ENCODE assay signal across 8 mouse cellular contexts in the genomic region with DNA sequence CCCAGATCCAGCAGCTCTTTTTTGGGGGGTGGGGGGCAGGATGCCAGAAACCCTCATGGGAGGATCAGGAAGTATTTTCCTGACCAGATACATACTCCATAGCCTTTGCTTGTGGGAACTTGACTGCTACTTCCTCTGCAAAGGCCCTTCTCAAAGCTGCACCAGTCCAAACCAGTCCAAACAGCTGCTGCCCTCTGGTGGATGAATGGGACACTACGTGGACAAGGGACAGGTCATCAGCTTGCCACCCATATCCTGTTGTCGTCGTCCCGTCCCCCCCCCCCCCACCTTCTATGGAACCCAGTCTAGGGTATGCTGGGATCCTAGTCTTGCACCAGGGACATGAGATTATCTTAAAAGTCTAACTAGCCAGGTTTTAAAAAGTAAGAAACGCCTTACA. TPM values are rescaled to one million over a fixed set of nuclear protein-coding genes. Genes with fewer than 3 reads are reported as not detected.
DNase-seq lines count a peak whose midpoint lies in the region; ATAC-seq and TF ChIP-seq lines count a peak whose summit lies in the region.

No protein-coding gene starts in this region.

- H3K4me2 ChIP-seq in embryonic facial prominence, embryonic 14.5 days (ENCODE audit: low read depth, low read length) = no peak overlapping the region
- no peak overlapping the region for H3K4me2 ChIP-seq in heart, postnatal 0 days (ENCODE audit: low read depth, low read length)
- no peak overlapping the region for H3K4me2 ChIP-seq in lung, embryonic 16.5 days (ENCODE audit: low read depth, low read length)

- no peaks in the 10 kb centered on the region for H3K4me1 ChIP-seq in MEL (ENCODE audit: control insufficient read depth in 1 of 2, insufficient read depth in 2 of 2, low read length in 2 of 2)
- H3K4me1 ChIP-seq in bone marrow, adult 2 months (ENCODE audit: control insufficient read depth, insufficient read depth, low read length) = no peaks in the 10 kb centered on the region
- H3K4me1 ChIP-seq in embryonic facial prominence, embryonic 14.5 days (ENCODE audit: control insufficient read depth, insufficient read depth, low read length) = no peaks in the 10 kb centered on the region
- H3K4me1 ChIP-seq in heart, postnatal 0 days (ENCODE audit: control insufficient read depth, insufficient read depth) = no peaks in the 10 kb centered on the region
- peaks cover 6% of the 10 kb centered on the region for H3K4me1 ChIP-seq in lung, embryonic 16.5 days (replicated peaks; ENCODE audit: control insufficient read depth, insufficient read depth, low read length)

- peak; percentile 67 for ATAC-seq in embryonic facial prominence, embryonic 14.5 days (ENCODE audit: low read depth)
- peak; percentile 58; the same call in 1 of the 2 replicates for ATAC-seq in heart, postnatal 0 days (ENCODE audit: insufficient read depth, low read depth)
- ATAC-seq in lung, embryonic 16.5 days (ENCODE audit: low read depth) = peak; percentile 75

- H3K4me3 ChIP-seq in MEL (ENCODE audit: control insufficient read depth in 1 of 2, insufficient read depth in 1 of 2, low read depth in 2 of 2, low read length in 2 of 2) = no peak overlapping the region
- H3K4me3 ChIP-seq in bone marrow, adult 2 months (replicated peaks; ENCODE audit: control insufficient read depth, low read depth, low read length) = no peak overlapping the region
- no peak overlapping the region for H3K4me3 ChIP-seq in embryonic facial prominence, embryonic 14.5 days (ENCODE audit: low read depth, low read length)
- H3K4me3 ChIP-seq in heart, postnatal 0 days (ENCODE audit: low read depth, low read length) = no peak overlapping the region
- H3K4me3 ChIP-seq in lung, embryonic 16.5 days (ENCODE audit: low read length) = no peak overlapping the region

- no peaks in the 10 kb centered on the region for H3K36me3 ChIP-seq in MEL (ENCODE audit: control insufficient read depth in 1 of 2, insufficient read depth in 2 of 2, low read length in 2 of 2)
- H3K36me3 ChIP-seq in embryonic facial prominence, embryonic 14.5 days (ENCODE audit: control insufficient read depth, insufficient read depth, low read length) = no peaks in the 10 kb centered on the region
- no peaks in the 10 kb centered on the region for H3K36me3 ChIP-seq in heart, postnatal 0 days (replicated peaks; ENCODE audit: control insufficient read depth, insufficient read depth, low read length)
- H3K36me3 ChIP-seq in lung, embryonic 16.5 days (ENCODE audit: control insufficient read depth, insufficient read depth, low read length) = no peaks in the 10 kb centered on the region

- no peaks in the 10 kb centered on the region for H3K79me2 ChIP-seq in MEL (ENCODE audit: control insufficient read depth, insufficient read depth, low read length, poor library complexity)

- H3K9ac ChIP-seq in MEL (ENCODE audit: control insufficient read depth, low read depth, low read length, poor library complexity, severe bottlenecking) = no peak overlapping the region
- no peak overlapping the region for H3K9ac ChIP-seq in embryonic facial prominence, embryonic 14.5 days (ENCODE audit: low read depth, low read length)
- H3K9ac ChIP-seq in heart, postnatal 0 days (replicated peaks; ENCODE audit: low read depth, low read length) = no peak overlapping the region
- no peak overlapping the region for H3K9ac ChIP-seq in lung, embryonic 16.5 days (ENCODE audit: low read length)

- no peak overlapping the region for H3K27ac ChIP-seq in MEL (ENCODE audit: control insufficient read depth, low read depth, low read length)
- no peak overlapping the region for H3K27ac ChIP-seq in bone marrow, adult 2 months (ENCODE audit: control insufficient read depth, insufficient read depth, low read depth, low read length, poor library complexity)
- H3K27ac ChIP-seq in embryonic facial prominence, embryonic 14.5 days (replicated peaks; ENCODE audit: low read depth, low read length) = no peak overlapping the region
- no peak overlapping the region for H3K27ac ChIP-seq in heart, postnatal 0 days (ENCODE audit: low read depth)
- no peak overlapping the region for H3K27ac ChIP-seq in lung, embryonic 16.5 days (ENCODE audit: low read length)

- 14% methylated on average over 5 of the region's 5 CpGs for WGBS in bone marrow, adult 2 months
- WGBS in embryonic facial prominence, embryonic 14.5 days = 16% methylated on average over 5 of the region's 5 CpGs
- 16% methylated on average over 5 of the region's 5 CpGs for WGBS in heart, postnatal 0 days
- WGBS in lung, embryonic 16.5 days = 18% methylated on average over 5 of the region's 5 CpGs

- DNase-seq in MEL (ENCODE audit: low read depth, low spot score) = peak; percentile 79
- peak; percentile 67 for DNase-seq in embryonic facial prominence, embryonic 14.5 days (ENCODE audit: low spot score)
- DNase-seq in heart, postnatal 0 days (ENCODE audit: low spot score) = peak; percentile 57
- DNase-seq in layer of hippocampus, adult 18-20 months (ENCODE audit: low spot score in 2 of 2) = peak; percentile 24 to 79
- DNase-seq in right cerebral cortex, adult 18-20 months = peak; percentile 56
- peak; percentile 74 for DNase-seq in urinary bladder, postnatal 25 days (ENCODE audit: low spot score)

- TF ChIP-seq RAD21 in MEL (IDR thresholded peaks at IDR 0.05; ENCODE audit: low read depth, low read length) = peak; percentile 73

- TF ChIP-seq CTCF in MEL (IDR thresholded peaks at IDR 0.05 in 2 of 3, conservative IDR thresholded peaks at IDR 0.05 in 1 of 3; ENCODE audit: control insufficient read depth in 1 of 3, insufficient read depth in 1 of 3, low read depth in 2 of 3, low read length in 3 of 3, poor library complexity in 1 of 3, severe bottlenecking in 1 of 3) = peak; percentile 79 to 94 (median 85)
- TF ChIP-seq CTCF in bone marrow, adult 2 months (IDR thresholded peaks at IDR 0.05; ENCODE audit: control insufficient read depth, insufficient read depth, low read length) = peak; percentile 86
- TF ChIP-seq CTCF in heart, postnatal 0 days (IDR thresholded peaks at IDR 0.05; ENCODE audit: low read depth) = peak; percentile 90

- no peak for TF ChIP-seq EP300 in MEL (IDR thresholded peaks at IDR 0.05; ENCODE audit: low read depth in 1 of 2, low read length in 2 of 2)
- no peak for TF ChIP-seq EP300 in heart, postnatal 0 days (IDR thresholded peaks at IDR 0.05; ENCODE audit: low read depth)

- H3K27me3 ChIP-seq in MEL (ENCODE audit: control insufficient read depth in 1 of 2, insufficient read depth in 2 of 2, low read length in 2 of 2) = peaks cover 7 to 27% of the 10 kb centered on the region in 2 experiments
- H3K27me3 ChIP-seq in embryonic facial prominence, embryonic 14.5 days (replicated peaks; ENCODE audit: control insufficient read depth, insufficient read depth, low read length) = no peaks in the 10 kb centered on the region
- H3K27me3 ChIP-seq in heart, postnatal 0 days (ENCODE audit: control insufficient read depth, insufficient read depth, low read length) = no peaks in the 10 kb centered on the region
- no peaks in the 10 kb centered on the region for H3K27me3 ChIP-seq in lung, embryonic 16.5 days (ENCODE audit: control insufficient read depth, insufficient read depth, low read depth, low read length)

- TF ChIP-seq POLR2A in MEL (IDR thresholded peaks at IDR 0.05; ENCODE audit: control insufficient read depth in 1 of 2, insufficient read depth in 1 of 2, low read depth in 1 of 2, low read length in 2 of 2, poor library complexity in 1 of 2) = no peak
- no peak for TF ChIP-seq POLR2A in bone marrow, adult 2 months (IDR thresholded peaks at IDR 0.05; ENCODE audit: borderline replicate concordance, control insufficient read depth, low read depth, low read length)

- no peaks in the 10 kb centered on the region for H3K9me3 ChIP-seq in MEL (replicated peaks; ENCODE audit: insufficient read depth, low read length)
- H3K9me3 ChIP-seq in embryonic facial prominence, embryonic 14.5 days (ENCODE audit: control insufficient read depth, low read length) = no peaks in the 10 kb centered on the region
- H3K9me3 ChIP-seq in heart, postnatal 0 days (replicated peaks; ENCODE audit: control insufficient read depth, low read length) = no peaks in the 10 kb centered on the region
- no peaks in the 10 kb centered on the region for H3K9me3 ChIP-seq in lung, embryonic 16.5 days (ENCODE audit: control insufficient read depth, low read length)

TF ChIP-seq in MEL, 35 proteins besides CTCF, POLR2A, EP300 and RAD21:
- TF ChIP-seq ZC3H11A (IDR thresholded peaks at IDR 0.05; ENCODE audit: low read depth, low read length) (peak; percentile 60), MAZ (IDR thresholded peaks at IDR 0.05; ENCODE audit: low read depth, low read length) (no peak), KAT2A (conservative IDR thresholded peaks at IDR 0.05; ENCODE audit: low read depth, low read length) (no peak), MYC (IDR thresholded peaks at IDR 0.05; ENCODE audit: low read depth, low read length) (no peak), SMC3 (IDR thresholded peaks at IDR 0.05; ENCODE audit: low read depth, low read length) (peak; percentile 91)

RNA-seq across cellular contexts. Expression of a gene that starts 16.5 kb away (rescaled TPM):
- not detected in 2 replicates for total RNA-seq in MEL (2012; rRNA removed)
- polyA plus RNA-seq in MEL (2012; ENCODE audit: insufficient read depth in 1 of 2, insufficient read length in 2 of 2, low read depth in 1 of 2, low replicate concordance in 2 of 2, missing spikeins in 1 of 2) = not detected
- not detected in 2 replicates for polyA plus RNA-seq in bone marrow, adult 2 months (2011; ENCODE audit: insufficient read depth, insufficient read length, low replicate concordance, missing spikeins)
- polyA plus RNA-seq in embryonic facial prominence, embryonic 14.5 days (2014; fragmentation: Nextera tagmentation; extraction: Ambion mirVana) = 1.00 and 5.9 TPM in 2 replicates
- not detected in 2 replicates for total RNA-seq in heart, postnatal 0 days (2014; rRNA removed; ENCODE audit: low replicate concordance)
- 0.67 TPM in 1 of 2 replicates, not detected in the other for polyA plus RNA-seq in heart, postnatal 0 days (2015; fragmentation: Nextera tagmentation; extraction: Ambion mirVana)
- not detected for total RNA-seq in layer of hippocampus, adult 18-20 months (2021)
- 7.9 and 13.3 TPM in 2 replicates for polyA plus RNA-seq in lung, embryonic 16.5 days (2015; fragmentation: Nextera tagmentation; extraction: Ambion mirVana)

RNA-seq across cellular contexts. Expression of a gene that starts 20.6 kb away (rescaled TPM):
- not detected in 2 replicates for total RNA-seq in MEL (2012; rRNA removed)
- polyA plus RNA-seq in MEL (2012; ENCODE audit: insufficient read depth in 1 of 2, insufficient read length in 2 of 2, low read depth in 1 of 2, low replicate concordance in 2 of 2, missing spikeins in 1 of 2) = under 1 TPM in 1 of 2 experiments, not detected in 1; 0.01 TPM
- polyA plus RNA-seq in bone marrow, adult 2 months (2011; ENCODE audit: insufficient read depth, insufficient read length, low replicate concordance, missing spikeins) = not detected in 2 replicates
- 0.47 and 0.54 TPM in 2 replicates for polyA plus RNA-seq in embryonic facial prominence, embryonic 14.5 days (2014; fragmentation: Nextera tagmentation; extraction: Ambion mirVana)
- 0.04 TPM in 1 of 2 replicates, not detected in the other for total RNA-seq in heart, postnatal 0 days (2014; rRNA removed; ENCODE audit: low replicate concordance)
- 0.03 and 0.04 TPM in 2 replicates for polyA plus RNA-seq in heart, postnatal 0 days (2015; fragmentation: Nextera tagmentation; extraction: Ambion mirVana)
- total RNA-seq in layer of hippocampus, adult 18-20 months (2021) = 1 to 10 TPM; 2.9 to 4.4 TPM
- polyA plus RNA-seq in lung, embryonic 16.5 days (2015; fragmentation: Nextera tagmentation; extraction: Ambion mirVana) = 0.68 and 0.84 TPM in 2 replicates
